Mouse (Mus musculus) ES-E14 (cell line): ENCODE data around the gene B4galnt1. TPM values are rescaled to one million over a fixed set of nuclear protein-coding genes. Genes with fewer than 3 reads are reported as not detected.

Experiments used
- DNase-seq: peaks from one replicate; pipeline ENCODE4 v3.0.0-alpha.2; 2013; ENCODE audit warnings: low read depth, low spot score
- H3K27ac ChIP-seq: 2 replicates; pipeline ENCODE4 v1.5.1; 2012; ENCODE audit warnings: low read depth, mild to moderate bottlenecking, low read length, moderate library complexity, mixed read lengths; ENCODE audit not compliant: poor library complexity, insufficient read depth, severe bottlenecking
- H3K36me3 ChIP-seq: 2 replicates; pipeline ENCODE4 v1.6.1; 2012; ENCODE audit warnings: mild to moderate bottlenecking, low read length, moderate library complexity, mixed read lengths; ENCODE audit not compliant: control insufficient read depth, poor library complexity, insufficient read depth, severe bottlenecking
- H3K4me1 ChIP-seq, 2 experiments: fragments of 150-350 bp in 1 of 2; sonication (generic) in 1 of 2; 2 replicates each; pipeline ENCODE4 v1.6.1; 2012; ENCODE audit warnings: low read length in 2 of 2, mild to moderate bottlenecking in 1 of 2, mixed read lengths in 1 of 2; ENCODE audit not compliant: control insufficient read depth in 2 of 2, insufficient read depth in 2 of 2, poor library complexity in 1 of 2
- H3K4me3 ChIP-seq, 2 experiments: fragments of 150-350 bp in 1 of 2; sonication (generic) in 1 of 2; 2 replicates each; pipeline ENCODE4 v1.5.1; 2012; ENCODE audit warnings: low read length in 2 of 2, low read depth in 1 of 2, mild to moderate bottlenecking in 1 of 2, mixed read lengths in 1 of 2; ENCODE audit not compliant: insufficient read depth in 1 of 2, poor library complexity in 1 of 2, severe bottlenecking in 1 of 2
- H3K9ac ChIP-seq: 2 replicates; pipeline ENCODE4 v1.6.1; 2012; ENCODE audit warnings: low read depth, mild to moderate bottlenecking, low read length, mixed read lengths; ENCODE audit not compliant: poor library complexity, insufficient read depth, severe bottlenecking
- H3K9me3 ChIP-seq: fragments of 150-350 bp; sonication (generic); 2 replicates; pipeline ENCODE4 v1.6.1; 2012; ENCODE audit warnings: low read depth, mild to moderate bottlenecking, low read length; ENCODE audit not compliant: control insufficient read depth, insufficient read depth
- CHD2 ChIP-seq: IDR thresholded peaks from 2 replicates; pipeline ENCODE4 v1.6.1; 2014; ENCODE audit warnings: mild to moderate bottlenecking, low read depth, low read length, inconsistent platforms
- HCFC1 ChIP-seq: IDR thresholded peaks from 2 replicates; pipeline ENCODE4 v1.6.1; 2012; ENCODE audit warnings: low read length, inconsistent platforms, borderline replicate concordance; ENCODE audit not compliant: insufficient read depth
- MAFK ChIP-seq: IDR thresholded peaks from 2 replicates; pipeline ENCODE4 v1.6.1; 2014; ENCODE audit warnings: mild to moderate bottlenecking, low read depth, low read length, inconsistent platforms; ENCODE audit not compliant: insufficient read depth
- ZC3H11A ChIP-seq: IDR thresholded peaks from 2 replicates; pipeline ENCODE4 v1.6.1; 2012; ENCODE audit warnings: low read depth, mild to moderate bottlenecking, inconsistent platforms, low read length, borderline replicate concordance
- ZNF384 ChIP-seq: IDR thresholded peaks from 2 replicates; pipeline ENCODE4 v1.6.1; 2012; ENCODE audit warnings: low read depth, low read length, inconsistent platforms
- in situ Hi-C, 2 experiments: fragments of 600-800 bp; cut with MboI; formaldehyde crosslinking; loops; one replicate each; pipeline ENCODE4 v1.15.1; 2025; ENCODE audit warnings: low sequenced_read_pairs in 2 of 2, inconsistent platforms in 1 of 2; ENCODE audit not compliant: unreplicated experiment in 2 of 2
- total RNA-seq: library from RNA; depleted of rRNA; stranded (reverse); fragments of 300-350 nt; gene quantifications from 2 replicates; pipeline ENCODE4 v1.2.3, GENCODE M21; 2012

B4galnt1 gene
- total RNA-seq, 1 experiment: 4.5 TPM

DNA sequence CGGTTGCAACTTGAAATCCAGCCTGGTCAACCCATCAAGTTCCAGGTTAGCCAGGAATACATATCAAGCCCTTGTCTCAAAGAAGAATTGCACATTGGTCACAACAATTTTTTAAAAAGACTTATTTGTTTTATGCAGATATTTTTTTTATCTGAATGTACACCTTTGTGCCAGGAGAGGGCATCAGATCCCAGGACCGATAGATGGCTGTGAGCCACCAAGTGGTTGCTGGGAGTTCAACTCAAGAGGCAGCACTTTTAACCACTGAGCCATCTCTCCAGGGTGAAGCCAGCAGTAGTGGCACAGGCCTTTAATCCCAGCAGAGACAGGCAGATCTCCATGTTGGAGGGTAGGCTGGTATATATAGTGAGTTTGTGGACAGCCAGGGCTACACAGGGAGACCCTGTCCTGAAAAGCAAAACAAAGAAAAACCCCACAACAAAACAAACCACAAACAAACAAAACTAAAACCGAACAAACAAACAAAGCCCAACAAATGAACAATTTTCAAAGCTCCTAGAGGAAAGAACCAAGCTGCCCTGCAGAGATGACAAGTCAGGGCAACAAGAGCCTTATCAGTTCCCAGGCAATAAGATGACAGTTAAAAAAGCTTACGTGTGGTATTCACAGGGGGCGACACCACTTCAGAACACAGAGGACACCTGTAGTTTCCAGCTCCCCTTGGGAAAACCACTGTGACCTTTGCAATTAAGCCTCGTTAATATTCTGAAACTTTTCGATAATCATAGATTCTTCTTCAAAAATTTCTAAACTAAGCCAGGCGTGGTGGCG lies 39.6 kb upstream of the B4galnt1 start:
- no peak overlapping the region for H3K9ac ChIP-seq
- H3K36me3 ChIP-seq: no peaks in the 10 kb centered on the region
- no peak overlapping the region for H3K4me3 ChIP-seq
- H3K4me1 ChIP-seq: peaks cover 1 to 7% of the 10 kb centered on the region in 2 experiments; a peak in 2 of 4 replicates
- in situ Hi-C loops: no loop called here
- TF ChIP-seq ZC3H11A (no peak), ZNF384 (peak; percentile 79; the same call in 1 of the 2 replicates)
- peak; percentile 33 for DNase-seq
- no peaks in the 10 kb centered on the region for H3K9me3 ChIP-seq
- no peak overlapping the region for H3K27ac ChIP-seq

GRCm38 (mm10) chr10:127126579-127126978 lies 38.4 kb upstream of the B4galnt1 start:
- no peak for DNase-seq
- TF ChIP-seq CHD2: no peak
- TF ChIP-seq ZNF384: no peak
- no peak for TF ChIP-seq MAFK
- TF ChIP-seq ZC3H11A: no peak
- TF ChIP-seq HCFC1: no peak
- no peaks in the 10 kb centered on the region for H3K9me3 ChIP-seq
- H3K9ac ChIP-seq: no peak overlapping the region
- no peaks in the 10 kb centered on the region for H3K36me3 ChIP-seq
- H3K27ac ChIP-seq: no peak overlapping the region
- in situ Hi-C loops: no loop called here
- no peak overlapping the region for H3K4me3 ChIP-seq
- peaks cover 0 to 9% of the 10 kb centered on the region in 2 experiments; a peak in 1 of 4 replicates for H3K4me1 ChIP-seq

GRCm38 (mm10) chr10:127127711-127128279 lies 37.2 kb upstream of the B4galnt1 start:
- H3K4me1 ChIP-seq: peaks cover 0 to 11% of the 10 kb centered on the region in 2 experiments; a peak in 1 of 4 replicates
- H3K9ac ChIP-seq: no peak overlapping the region
- H3K36me3 ChIP-seq: no peaks in the 10 kb centered on the region
- TF ChIP-seq HCFC1: no peak
- no peak for TF ChIP-seq CHD2
- TF ChIP-seq ZC3H11A: no peak
- TF ChIP-seq MAFK: no peak
- TF ChIP-seq ZNF384: no peak
- H3K27ac ChIP-seq: no peak overlapping the region
- DNase-seq: no peak
- H3K4me3 ChIP-seq: no peak overlapping the region
- in situ Hi-C loops: no loop called here
- H3K9me3 ChIP-seq: no peaks in the 10 kb centered on the region

DNA sequence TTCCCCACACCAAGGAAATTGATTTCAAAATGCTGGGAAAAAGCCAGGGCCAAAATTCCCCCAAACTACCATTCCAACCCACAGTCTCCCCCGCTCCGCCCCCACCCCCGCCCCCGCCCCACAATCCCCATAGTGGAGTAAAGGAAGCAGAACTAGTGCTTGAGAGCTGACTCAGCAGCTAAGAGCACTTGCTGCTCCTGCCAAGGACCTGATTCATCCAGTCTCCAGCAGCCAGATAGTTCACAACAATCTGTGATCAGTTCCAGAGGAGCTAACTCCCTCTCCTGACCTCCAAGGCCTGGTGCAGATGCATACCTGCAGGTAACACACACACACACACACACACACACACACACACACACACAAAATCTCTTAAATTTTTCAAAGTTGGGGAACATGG lies 35.6 kb upstream of the B4galnt1 start:
- no peak overlapping the region for H3K27ac ChIP-seq
- in situ Hi-C loops: no loop called here
- no peaks in the 10 kb centered on the region for H3K9me3 ChIP-seq
- no peak overlapping the region for H3K9ac ChIP-seq
- no peak for DNase-seq
- peak; percentile 77; the same call in 1 of the 2 replicates for TF ChIP-seq MAFK
- TF ChIP-seq CHD2: no peak
- no peak overlapping the region for H3K4me3 ChIP-seq
- peaks cover 0 to 11% of the 10 kb centered on the region in 2 experiments; a peak in 1 of 4 replicates for H3K4me1 ChIP-seq
- no peaks in the 10 kb centered on the region for H3K36me3 ChIP-seq
